Mouse (Mus musculus) limb, embryonic 14.5 days (tissue): Measurements from ENCODE around the gene Prkar1b. TPM values are rescaled to one million over a fixed set of nuclear protein-coding genes. Genes with fewer than 3 reads are reported as not detected.
A peak's percentile ranks its signal among the peaks of the same experiment; 100 is the strongest.

ENCODE experiments used
- ATAC-seq: fragments of 200-750 bp; cut with Nextera tagmentation; 2 replicates; pipeline ENCODE4 v1.8.0; 2017; ENCODE audit warnings: low read depth, moderate number of reproducible peaks, moderate TSS enrichment; ENCODE audit not compliant: low FRiP score
- DNase-seq: peaks from one replicate; pipeline ENCODE4 v3.0.0-alpha.2; 2015; ENCODE audit warnings: low spot score
- H3K27ac ChIP-seq: fragments of 300-500 bp; sonication (generic); replicated peaks from 2 replicates; pipeline ENCODE4 v1.5.1; 2014; ENCODE audit warnings: low read depth, mild to moderate bottlenecking, low read length, moderate library complexity, mixed read lengths
- H3K27me3 ChIP-seq: fragments of 300-500 bp; sonication (generic); 2 replicates; pipeline ENCODE4 v1.6.1; 2014; ENCODE audit warnings: low read length, mixed read lengths; ENCODE audit not compliant: control insufficient read depth, insufficient read depth
- H3K36me3 ChIP-seq: fragments of 300-500 bp; sonication (generic); 2 replicates; pipeline ENCODE4 v1.6.1; 2014; ENCODE audit warnings: mild to moderate bottlenecking, low read length, moderate library complexity, mixed read lengths; ENCODE audit not compliant: control insufficient read depth, insufficient read depth
- H3K4me1 ChIP-seq: fragments of 300-500 bp; sonication (generic); 2 replicates; pipeline ENCODE4 v1.6.1; 2014; ENCODE audit warnings: antibody characterized with exemption, low read length, mixed read lengths; ENCODE audit not compliant: control insufficient read depth, insufficient read depth
- H3K4me2 ChIP-seq: fragments of 300-500 bp; sonication (generic); replicated peaks from 2 replicates; pipeline ENCODE4 v1.6.1; 2014; ENCODE audit warnings: low read depth, mild to moderate bottlenecking, low read length, moderate library complexity; ENCODE audit not compliant: severe bottlenecking
- H3K4me3 ChIP-seq: fragments of 300-500 bp; sonication (generic); replicated peaks from 2 replicates; pipeline ENCODE4 v1.5.1; 2014; ENCODE audit warnings: low read length
- H3K9ac ChIP-seq: fragments of 300-500 bp; sonication (generic); 2 replicates; pipeline ENCODE4 v1.6.1; 2014; ENCODE audit warnings: mild to moderate bottlenecking, low read depth, low read length, moderate library complexity; ENCODE audit not compliant: severe bottlenecking
- H3K9me3 ChIP-seq: fragments of 300-500 bp; sonication (generic); 2 replicates; pipeline ENCODE4 v1.6.1; 2016; ENCODE audit warnings: low read length; ENCODE audit not compliant: control insufficient read depth
- POLR2A ChIP-seq: fragments of 200-500 bp; IDR thresholded peaks from 2 replicates; pipeline ENCODE4 v1.8.0; 2012; ENCODE audit warnings: inconsistent platforms, mild to moderate bottlenecking, moderate library complexity, borderline replicate concordance; ENCODE audit not compliant: insufficient read depth, insufficient read length; ENCODE audit errors: extremely low read depth
- WGBS: fragments of 180-500 bp; shearing (Covaris S2); extraction: QIAGEN DNeasy Blood & Tissue Kit; methylation state at CpG from one replicate; pipeline ENCODE4 v1.1.7; 2014; 5-methylcytosine and 5-hydroxymethylcytosine counted together
- polyA plus RNA-seq, 2 experiments: library from polyadenylated mRNA; depleted of rRNA in 1 of 2; stranded (reverse) in 1 of 2; unstranded in 1 of 2; fragments of >200 nt; fragmentation: Nextera tagmentation in 1 of 2; extraction: Ambion mirVana in 1 of 2; gene quantifications; 2 replicates each; pipeline versions ENCODE4 v1.2.1 to v1.2.3; 2012 to 2014

Prkar1b gene
- polyA plus RNA-seq, 2 experiments: 15.8 to 19.2 TPM

GRCm38 (mm10) chr5:139150603-139151031, 816 bp upstream of the Prkar1b start:
- peak overlapping the region; percentile 38; the same call in 1 of the 2 replicates for H3K27ac ChIP-seq
- H3K4me1 ChIP-seq: peaks cover 12% of the 10 kb centered on the region; the same call in 1 of the 2 replicates
- peaks cover 36% of the 10 kb centered on the region for H3K36me3 ChIP-seq
- DNase-seq: no peak
- no peak for TF ChIP-seq POLR2A
- peak overlapping the region; percentile 70 for H3K4me2 ChIP-seq
- no peaks in the 10 kb centered on the region for H3K27me3 ChIP-seq
- WGBS: under 1% methylated on average over 35 of the region's 45 CpGs
- H3K4me3 ChIP-seq: peak overlapping the region; percentile 88
- H3K9me3 ChIP-seq: no peaks in the 10 kb centered on the region
- H3K9ac ChIP-seq: peak overlapping the region; percentile 68
- no peak for ATAC-seq

- peak; percentile 31 for ATAC-seq
- no peaks in the 10 kb centered on the region for H3K27me3 ChIP-seq
- peak overlapping the region; percentile 88 for H3K4me3 ChIP-seq
- no peak overlapping the region for H3K27ac ChIP-seq
- 0 out of 2 replicates have a peak overlapping the region, but pooled peaks have one; percentile 32 for H3K9ac ChIP-seq
- DNase-seq: no peak
- peaks cover 23% of the 10 kb centered on the region for H3K36me3 ChIP-seq
- H3K9me3 ChIP-seq: no peaks in the 10 kb centered on the region
- no peak for TF ChIP-seq POLR2A
- H3K4me1 ChIP-seq: peaks cover 12% of the 10 kb centered on the region; the same call in 1 of the 2 replicates
- peak overlapping the region; percentile 70 for H3K4me2 ChIP-seq
- 31% methylated on average over 9 of the region's 11 CpGs for WGBS
Observed at GRCm38 (mm10) chr5:139149006-139149672, 662 bp downstream of the Prkar1b start.

- Histone ChIP-seq H3K36me3 (0 out of 2 replicates have a peak, but pooled peaks cover 6% of the 10 kb centered on the region), H3K9ac (no peak overlapping the region), H3K4me2 (no peak overlapping the region), H3K27me3 (no peaks in the 10 kb centered on the region), H3K4me3 (no peak overlapping the region), H3K27ac (no peak overlapping the region), H3K9me3 (no peaks in the 10 kb centered on the region), H3K4me1 (peaks cover 12% of the 10 kb centered on the region; the same call in 1 of the 2 replicates)
- WGBS: 95% methylated on average over 14 of the region's 14 CpGs
- TF ChIP-seq POLR2A: no peak
- DNase-seq (no peak), ATAC-seq (no peak)
Observed at GRCm38 (mm10) chr5:139147178-139148078, 2.4 kb downstream of the Prkar1b start.

GRCm38 (mm10) chr5:139146476-139147075, 3.2 kb downstream of the Prkar1b start:
- 87% methylated on average over 11 of the region's 11 CpGs for WGBS
- ATAC-seq: no peak
- H3K4me3 ChIP-seq: no peak overlapping the region
- no peak overlapping the region for H3K4me2 ChIP-seq
- H3K4me1 ChIP-seq: peaks cover 12% of the 10 kb centered on the region; the same call in 1 of the 2 replicates
- no peak for TF ChIP-seq POLR2A
- H3K9ac ChIP-seq: no peak overlapping the region
- no peak overlapping the region for H3K27ac ChIP-seq
- no peaks in the 10 kb centered on the region for H3K9me3 ChIP-seq
- H3K27me3 ChIP-seq: no peaks in the 10 kb centered on the region
- 0 out of 2 replicates have a peak, but pooled peaks cover 2% of the 10 kb centered on the region for H3K36me3 ChIP-seq
- DNase-seq: no peak

- Histone ChIP-seq H3K27ac (no peak overlapping the region), H3K4me3 (no peak overlapping the region), H3K4me2 (no peak overlapping the region), H3K9ac (no peak overlapping the region), H3K36me3 (0 out of 2 replicates have a peak, but pooled peaks cover 2% of the 10 kb centered on the region), H3K4me1 (peaks cover 6% of the 10 kb centered on the region; the same call in 1 of the 2 replicates), H3K27me3 (no peaks in the 10 kb centered on the region), H3K9me3 (no peaks in the 10 kb centered on the region)
- TF ChIP-seq POLR2A: no peak
- DNase-seq (no peak), ATAC-seq (no peak)
- WGBS: 96% methylated on average over 4 of the region's 4 CpGs
Observed at GRCm38 (mm10) chr5:139145726-139146125, 4.1 kb downstream of the Prkar1b start.
